Mouse (Mus musculus): ENCODE measurements around the gene Tbc1d2b. TPM values are rescaled to one million over a fixed set of nuclear protein-coding genes. Genes with fewer than 3 reads are reported as not detected.

The Tbc1d2b gene
- total and polyA plus RNA-seq, 2 experiments = 14.1 to 16.9 TPM

GRCm38 (mm10) chr9:90172528-90173321 is 97.9 kb downstream of the Tbc1d2b start:
- no peak for DNase-seq (ENCODE audit: extremely low read depth, low read depth, low spot score)
- Histone ChIP-seq H3K27me3 (ENCODE audit: control insufficient read depth, insufficient read depth, low read length) (no peaks in the 10 kb centered on the region), H3K4me1 (ENCODE audit: control insufficient read depth, insufficient read depth, low read length) (no peaks in the 10 kb centered on the region), H3K4me3 (ENCODE audit: insufficient read depth, low read depth, low read length) (no peak overlapping the region), H3K9ac (ENCODE audit: low read depth, low read length) (no peak overlapping the region), H3K36me3 (ENCODE audit: control insufficient read depth, insufficient read depth, low read length) (no peaks in the 10 kb centered on the region), H3K27ac (replicated peaks; ENCODE audit: insufficient read depth, low read depth, low read length) (no peak overlapping the region), H3K79me2 (ENCODE audit: control insufficient read depth, insufficient read depth, low read length) (no peaks in the 10 kb centered on the region)
- WGBS = 91% methylated on average over 8 of the region's 8 CpGs
- TF ChIP-seq POLR2A (IDR thresholded peaks at IDR 0.05; ENCODE audit: extremely low read depth, insufficient read depth, low read length) = no peak
- TF ChIP-seq CTCF (IDR thresholded peaks at IDR 0.05; ENCODE audit: low read depth, low read length) = no peak

- TF ChIP-seq POLR2A (IDR thresholded peaks at IDR 0.05; ENCODE audit: extremely low read depth, insufficient read depth, low read length) (no peak), CTCF (IDR thresholded peaks at IDR 0.05; ENCODE audit: low read depth, low read length) (no peak)
- Histone ChIP-seq H3K36me3 (ENCODE audit: control insufficient read depth, insufficient read depth, low read length) (no peaks in the 10 kb centered on the region), H3K9ac (ENCODE audit: low read depth, low read length) (no peak overlapping the region), H3K4me3 (ENCODE audit: insufficient read depth, low read depth, low read length) (no peak overlapping the region), H3K79me2 (ENCODE audit: control insufficient read depth, insufficient read depth, low read length) (no peaks in the 10 kb centered on the region), H3K4me1 (ENCODE audit: control insufficient read depth, insufficient read depth, low read length) (no peaks in the 10 kb centered on the region; the same call in 1 of the 2 replicates), H3K27ac (replicated peaks; ENCODE audit: insufficient read depth, low read depth, low read length) (no peak overlapping the region), H3K27me3 (ENCODE audit: control insufficient read depth, insufficient read depth, low read length) (no peaks in the 10 kb centered on the region)
- DNase-seq (ENCODE audit: extremely low read depth, low read depth, low spot score) = no peak
- 97% methylated on average over 19 of the region's 19 CpGs for WGBS
Measured at GRCm38 (mm10) chr9:90171421-90171820, 99.2 kb downstream of the Tbc1d2b start.

- TF ChIP-seq CTCF (IDR thresholded peaks at IDR 0.05; ENCODE audit: low read depth, low read length) = no peak
- no peak for TF ChIP-seq POLR2A (IDR thresholded peaks at IDR 0.05; ENCODE audit: extremely low read depth, insufficient read depth, low read length)
- WGBS = 90% methylated on average over 4 of the region's 4 CpGs
- Histone ChIP-seq H3K4me3 (ENCODE audit: insufficient read depth, low read depth, low read length) (no peak overlapping the region), H3K27me3 (ENCODE audit: control insufficient read depth, insufficient read depth, low read length) (no peaks in the 10 kb centered on the region), H3K79me2 (ENCODE audit: control insufficient read depth, insufficient read depth, low read length) (no peaks in the 10 kb centered on the region), H3K36me3 (ENCODE audit: control insufficient read depth, insufficient read depth, low read length) (no peaks in the 10 kb centered on the region), H3K27ac (replicated peaks; ENCODE audit: insufficient read depth, low read depth, low read length) (no peak overlapping the region), H3K9ac (ENCODE audit: low read depth, low read length) (no peak overlapping the region), H3K4me1 (ENCODE audit: control insufficient read depth, insufficient read depth, low read length) (peaks cover 9% of the 10 kb centered on the region)
- no peak for DNase-seq (ENCODE audit: extremely low read depth, low read depth, low spot score)
Measured at GRCm38 (mm10) chr9:90169965-90170364, 100.6 kb downstream of the Tbc1d2b start.

GRCm38 (mm10) chr9:90166615-90167014 is 104.0 kb downstream of the Tbc1d2b start:
- Histone ChIP-seq H3K27ac (replicated peaks; ENCODE audit: insufficient read depth, low read depth, low read length) (peak overlapping the region; percentile 2), H3K4me1 (ENCODE audit: control insufficient read depth, insufficient read depth, low read length) (peaks cover 13% of the 10 kb centered on the region), H3K36me3 (ENCODE audit: control insufficient read depth, insufficient read depth, low read length) (no peaks in the 10 kb centered on the region), H3K9ac (ENCODE audit: low read depth, low read length) (no peak overlapping the region), H3K27me3 (ENCODE audit: control insufficient read depth, insufficient read depth, low read length) (no peaks in the 10 kb centered on the region), H3K79me2 (ENCODE audit: control insufficient read depth, insufficient read depth, low read length) (no peaks in the 10 kb centered on the region), H3K4me3 (ENCODE audit: insufficient read depth, low read depth, low read length) (no peak overlapping the region)
- DNase-seq (ENCODE audit: extremely low read depth, low read depth, low spot score) = peak; percentile 91
- WGBS = 3% methylated on average over 5 of the region's 5 CpGs
- TF ChIP-seq POLR2A (IDR thresholded peaks at IDR 0.05; ENCODE audit: extremely low read depth, insufficient read depth, low read length) (no peak), CTCF (IDR thresholded peaks at IDR 0.05; ENCODE audit: low read depth, low read length) (no peak)

DNA sequence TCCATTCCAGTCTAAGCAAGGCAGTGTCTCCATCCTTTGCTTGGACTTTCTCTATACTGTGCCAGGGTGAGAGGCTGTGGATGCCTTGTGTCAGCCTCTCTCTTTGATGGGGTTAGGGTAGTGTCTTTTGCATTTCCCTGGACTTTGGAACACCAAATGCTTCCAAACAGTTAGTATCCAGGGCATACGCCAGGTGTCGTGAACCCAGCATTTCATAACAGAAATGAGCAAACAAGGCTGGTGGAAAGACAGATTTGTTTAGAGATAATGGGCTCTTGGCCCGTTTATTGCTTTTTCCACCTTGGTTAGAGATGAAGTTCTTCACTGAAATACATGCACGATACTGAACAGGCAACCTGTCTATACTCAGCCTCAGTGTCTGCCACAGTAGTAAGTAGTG is 105.0 kb downstream of the Tbc1d2b start:
- H3K36me3 ChIP-seq (ENCODE audit: control insufficient read depth, insufficient read depth, low read length) = no peaks in the 10 kb centered on the region
- no peaks in the 10 kb centered on the region for H3K79me2 ChIP-seq (ENCODE audit: control insufficient read depth, insufficient read depth, low read length)
- TF ChIP-seq POLR2A (IDR thresholded peaks at IDR 0.05; ENCODE audit: extremely low read depth, insufficient read depth, low read length) (no peak), CTCF (IDR thresholded peaks at IDR 0.05; ENCODE audit: low read depth, low read length) (no peak)
- WGBS = 21% methylated on average over 4 of the region's 4 CpGs
- H3K27ac ChIP-seq (replicated peaks; ENCODE audit: insufficient read depth, low read depth, low read length) = peak overlapping the region; percentile 74
- DNase-seq (ENCODE audit: extremely low read depth, low read depth, low spot score) = peak; percentile 99
- H3K4me1 ChIP-seq (ENCODE audit: control insufficient read depth, insufficient read depth, low read length) = peaks cover 13% of the 10 kb centered on the region
- H3K27me3 ChIP-seq (ENCODE audit: control insufficient read depth, insufficient read depth, low read length) = no peaks in the 10 kb centered on the region
- H3K9ac ChIP-seq (ENCODE audit: low read depth, low read length) = no peak overlapping the region
- H3K4me3 ChIP-seq (ENCODE audit: insufficient read depth, low read depth, low read length) = no peak overlapping the region

All from liver, adult 2 months (tissue).